Mouse (Mus musculus): ENCODE data around the gene Cyp27b1.

Gene Cyp27b1

GRCm38 (mm10) chr10:127085633-127086032 is 37.6 kb downstream of the Cyp27b1 start:
- DNase-seq (ENCODE audit: low read depth, low spot score) = no peak

- no peak for DNase-seq (ENCODE audit: low read depth, low spot score)
These were observed 42.7 kb downstream of the Cyp27b1 start for GRCm38 (mm10) chr10:127090560-127091411.

- no peak for DNase-seq (ENCODE audit: low read depth, low spot score)
These were observed 43.7 kb downstream of the Cyp27b1 start for GRCm38 (mm10) chr10:127091507-127092396.

GRCm38 (mm10) chr10:127092742-127093141 is 44.7 kb downstream of the Cyp27b1 start:
- no peak for DNase-seq (ENCODE audit: low read depth, low spot score)

GRCm38 (mm10) chr10:127094382-127094802 is 46.3 kb downstream of the Cyp27b1 start:
- DNase-seq (ENCODE audit: low read depth, low spot score) = no peak

- no peak for DNase-seq (ENCODE audit: low read depth, low spot score)
These were observed 50.5 kb downstream of the Cyp27b1 start for GRCm38 (mm10) chr10:127098514-127098913.

- no peak for DNase-seq (ENCODE audit: low read depth, low spot score)
These were observed 51.1 kb downstream of the Cyp27b1 start for GRCm38 (mm10) chr10:127099191-127099590.

- DNase-seq (ENCODE audit: low read depth, low spot score) = no peak
These were observed 51.8 kb downstream of the Cyp27b1 start for GRCm38 (mm10) chr10:127099868-127100267.

- DNase-seq (ENCODE audit: low read depth, low spot score) = no peak
These were observed 52.4 kb downstream of the Cyp27b1 start for GRCm38 (mm10) chr10:127100414-127100813.

- no peak for DNase-seq (ENCODE audit: low read depth, low spot score)
These were observed 53.1 kb downstream of the Cyp27b1 start for GRCm38 (mm10) chr10:127101151-127101550.

Data from WW6 (cell line).